Mouse (Mus musculus) regulatory T cell (primary cell): Measurements from ENCODE around the gene Grap2.
"Not testable (repeated sequence)": the region's sequence is repeated elsewhere in the genome, so short reads cannot be mapped to it uniquely, and the experiment has no call there.

ENCODE experiments used
- in situ Hi-C: fragments of 300-600 bp; cut with MboI, MseI; formaldehyde crosslinking; loops from one replicate; pipeline ENCODE4 v1.15.1; 2025; ENCODE audit warnings: high pct_unique_total_duplicates

Grap2 gene

DNA sequence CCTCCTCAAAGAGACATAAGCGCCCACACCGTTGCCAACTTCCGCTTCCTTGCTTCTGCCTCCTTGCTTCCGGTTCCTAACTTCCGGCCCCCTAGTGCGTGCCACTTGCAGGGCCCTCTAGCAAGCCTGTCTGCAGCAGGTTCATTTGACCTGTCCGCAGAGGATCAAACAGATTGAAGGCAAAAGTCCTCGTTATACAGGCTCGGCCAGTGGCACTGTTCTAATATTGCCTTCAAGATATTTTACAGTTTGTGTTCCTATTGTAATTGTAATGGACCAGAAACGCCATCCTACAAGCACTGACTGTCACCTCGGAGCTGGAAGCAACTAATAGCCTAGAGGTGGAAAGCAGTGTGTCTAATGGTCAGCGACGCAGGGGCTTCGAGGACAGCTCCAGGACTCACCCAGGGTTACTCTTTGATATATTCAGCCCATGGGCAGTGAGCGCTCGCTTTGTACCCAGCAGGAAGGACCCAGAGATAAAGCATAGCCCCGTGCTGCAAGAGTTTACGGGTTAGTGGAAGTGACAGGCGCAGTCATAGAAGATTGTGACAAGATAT lies 7.2 kb upstream of the Grap2 start, which contains the start of gene Enthd1:
Gene Enthd1 (minus strand): TSS at position 51 of the 560 bp plus-strand sequence.
- in situ Hi-C loops = loop anchor here (25.0 kb wide), 1 partner anchor 1297 kb away; the partner anchor contains the start of genes Aco2, Phf5a and Tob2

DNA sequence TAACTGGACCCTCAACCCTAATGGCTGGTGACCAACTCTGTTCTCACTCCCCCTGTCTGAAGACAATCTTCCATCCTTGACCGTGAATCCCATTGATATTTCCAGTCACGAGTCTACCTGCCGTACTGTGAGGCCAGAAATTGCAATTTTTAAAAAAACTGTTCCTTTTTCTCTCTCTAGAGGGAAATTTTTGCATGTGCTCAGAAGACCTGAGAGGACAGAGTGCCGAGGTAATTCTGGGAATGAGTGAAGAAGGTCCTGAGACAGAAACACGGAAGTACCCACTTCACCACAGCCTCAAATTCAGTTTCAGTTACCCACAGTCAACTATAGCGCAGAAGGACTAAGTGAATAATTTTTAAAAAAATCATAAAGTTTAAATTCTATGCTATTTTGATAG lies 5.7 kb upstream of the Grap2 start:
- in situ Hi-C loops = loop anchor here (25.0 kb wide), 1 partner anchor 1296 kb away; the partner anchor contains the start of genes Aco2, Phf5a and Tob2

DNA sequence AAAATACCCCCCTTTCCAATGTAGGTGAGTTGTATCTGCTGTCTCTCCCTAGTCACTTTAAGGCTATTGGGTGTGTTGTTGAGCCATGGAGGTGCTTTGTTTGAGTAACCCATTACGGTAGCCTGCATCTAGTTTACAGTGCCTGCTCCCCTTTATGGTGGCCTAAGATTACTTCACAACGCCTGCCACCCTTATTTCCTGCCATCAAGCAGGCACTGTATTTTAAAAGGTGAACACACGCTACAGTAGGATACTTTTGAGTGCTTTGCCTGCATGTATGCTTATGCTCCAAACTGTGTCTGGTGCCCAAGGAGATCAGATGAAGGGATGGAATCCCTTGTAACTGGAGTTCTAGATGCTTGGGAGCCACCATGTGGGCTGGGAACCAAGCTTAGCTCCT lies 5.3 kb upstream of the Grap2 start:
- in situ Hi-C loops = loop anchor here (25.0 kb wide), 1 partner anchor 1295 kb away; the partner anchor contains the start of genes Aco2, Phf5a and Tob2

DNA sequence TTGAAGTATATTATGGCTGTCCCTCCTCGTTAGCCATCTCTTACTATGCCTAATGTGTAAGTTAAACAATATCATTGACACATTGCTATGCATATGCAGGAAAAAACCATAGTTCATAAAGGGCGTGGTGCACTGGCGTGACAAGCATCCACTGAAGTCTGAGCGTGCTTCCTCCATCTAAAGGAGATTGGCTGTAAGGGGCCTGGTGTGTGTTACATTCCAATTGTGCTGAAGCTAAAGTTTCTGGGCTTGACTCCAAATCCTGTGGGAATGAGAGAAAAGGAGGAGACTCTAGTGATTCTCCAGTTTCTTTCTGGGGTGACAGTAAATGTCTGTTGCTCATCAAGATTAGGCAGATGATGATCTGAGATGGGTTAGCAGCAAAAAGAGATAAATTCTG lies 4.7 kb upstream of the Grap2 start:
- in situ Hi-C loops = loop anchor here (25.0 kb wide), 1 partner anchor 1295 kb away; the partner anchor contains the start of genes Aco2, Phf5a and Tob2

DNA sequence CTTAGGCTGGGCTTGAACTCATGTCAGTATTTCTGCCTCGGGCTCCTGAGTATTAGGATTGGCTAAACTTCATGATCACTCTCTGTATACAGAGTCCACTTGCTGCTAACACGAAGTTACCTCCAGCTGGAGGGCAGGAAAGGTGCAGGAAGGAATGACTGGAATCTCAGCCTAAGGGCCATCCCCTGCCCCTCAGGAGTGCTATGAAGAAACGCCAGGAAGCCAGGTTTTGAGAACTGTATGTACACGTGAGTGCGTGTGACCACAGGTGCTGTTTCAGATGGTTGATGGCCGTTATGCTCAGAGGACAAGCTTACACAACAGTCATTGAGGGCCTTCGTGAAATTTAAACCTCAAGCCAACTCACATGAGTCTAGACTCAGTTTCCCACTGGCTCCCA lies 3.2 kb upstream of the Grap2 start:
- in situ Hi-C loops = loop anchor here (25.0 kb wide), 1 partner anchor 1293 kb away; the partner anchor contains the start of genes Aco2, Phf5a and Tob2

DNA sequence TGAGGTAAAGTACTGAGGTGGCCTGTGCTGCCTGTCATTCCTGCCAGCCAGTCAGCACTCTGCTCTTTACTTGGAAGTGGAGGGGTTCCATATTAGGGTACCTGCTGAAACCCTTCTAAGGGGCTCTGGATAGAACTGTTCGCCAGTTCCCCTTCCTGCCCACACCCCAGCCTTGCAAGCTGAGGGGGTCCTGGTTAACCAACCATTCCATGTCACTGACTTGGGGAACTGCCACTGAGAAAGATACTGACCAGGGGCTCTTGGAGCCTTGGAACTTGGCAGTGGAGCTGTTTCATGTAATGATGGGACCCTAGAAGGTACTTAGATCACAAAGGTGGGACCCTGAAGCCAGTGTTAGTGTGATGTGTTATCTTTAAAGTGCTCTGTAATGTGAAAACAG lies 2.2 kb upstream of the Grap2 start:
- in situ Hi-C loops = loop anchor here (25.0 kb wide), 1 partner anchor 1292 kb away; the partner anchor contains the start of genes Aco2, Phf5a and Tob2

DNA sequence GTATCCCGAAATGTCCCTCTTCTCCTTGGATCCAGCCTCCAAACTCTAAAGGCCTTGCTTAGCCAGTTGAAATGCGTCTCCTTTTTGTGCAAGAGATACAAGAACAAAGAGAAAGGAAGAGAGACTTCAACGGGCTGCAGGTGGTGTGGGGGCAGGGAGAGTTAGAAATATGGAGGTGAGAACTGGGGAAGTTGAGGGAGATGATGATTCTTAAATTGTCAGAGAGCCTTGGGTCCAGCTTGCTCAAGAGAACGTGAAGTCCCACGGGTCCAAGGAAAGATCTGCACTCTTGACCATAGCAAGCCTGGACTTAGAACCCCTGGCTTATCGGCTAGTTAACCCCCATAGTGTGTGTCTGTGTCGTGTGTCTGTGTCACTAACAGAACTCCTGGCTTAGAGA lies 783 bp upstream of the Grap2 start:
- in situ Hi-C loops = loop anchor here (25.0 kb wide), 1 partner anchor 1291 kb away; the partner anchor contains the start of genes Aco2, Phf5a and Tob2

DNA sequence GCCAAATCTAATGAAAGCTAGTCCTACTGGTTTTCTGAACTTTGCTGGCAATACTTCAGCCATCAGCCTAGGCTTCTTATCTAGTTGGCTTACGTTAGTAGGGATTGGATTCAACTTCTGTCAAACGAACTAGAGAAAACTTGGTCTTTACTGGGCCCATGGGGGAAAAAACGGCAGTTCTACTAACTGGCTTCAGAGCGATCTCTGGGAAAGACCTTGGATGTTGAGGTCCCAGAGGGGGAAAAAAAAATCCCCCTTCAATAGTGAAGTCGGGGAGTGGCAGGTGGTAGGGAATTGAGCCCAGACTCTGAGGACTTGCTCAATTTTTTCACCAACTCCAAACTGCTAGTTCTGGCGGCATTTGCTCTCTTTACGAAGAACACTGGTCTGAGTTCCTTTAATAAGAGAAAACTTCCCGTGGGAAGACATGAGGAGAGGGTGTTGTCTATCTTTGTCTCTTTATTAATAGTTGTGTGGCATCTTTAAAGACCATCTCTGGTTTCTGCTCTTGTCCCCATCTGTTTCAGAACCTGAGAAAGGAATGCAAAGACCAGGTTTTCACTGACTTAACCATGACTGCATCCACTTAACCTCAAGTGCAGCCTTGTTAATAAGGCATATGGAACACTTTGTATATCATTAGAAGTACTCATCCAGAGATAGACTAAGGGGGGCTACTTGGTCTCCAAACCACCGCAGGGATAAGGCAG lies 572 bp downstream of the Grap2 start:
- in situ Hi-C loops = loop anchor here (25.0 kb wide), 1 partner anchor 1289 kb away; the partner anchor contains the start of genes Aco2, Phf5a and Tob2

DNA sequence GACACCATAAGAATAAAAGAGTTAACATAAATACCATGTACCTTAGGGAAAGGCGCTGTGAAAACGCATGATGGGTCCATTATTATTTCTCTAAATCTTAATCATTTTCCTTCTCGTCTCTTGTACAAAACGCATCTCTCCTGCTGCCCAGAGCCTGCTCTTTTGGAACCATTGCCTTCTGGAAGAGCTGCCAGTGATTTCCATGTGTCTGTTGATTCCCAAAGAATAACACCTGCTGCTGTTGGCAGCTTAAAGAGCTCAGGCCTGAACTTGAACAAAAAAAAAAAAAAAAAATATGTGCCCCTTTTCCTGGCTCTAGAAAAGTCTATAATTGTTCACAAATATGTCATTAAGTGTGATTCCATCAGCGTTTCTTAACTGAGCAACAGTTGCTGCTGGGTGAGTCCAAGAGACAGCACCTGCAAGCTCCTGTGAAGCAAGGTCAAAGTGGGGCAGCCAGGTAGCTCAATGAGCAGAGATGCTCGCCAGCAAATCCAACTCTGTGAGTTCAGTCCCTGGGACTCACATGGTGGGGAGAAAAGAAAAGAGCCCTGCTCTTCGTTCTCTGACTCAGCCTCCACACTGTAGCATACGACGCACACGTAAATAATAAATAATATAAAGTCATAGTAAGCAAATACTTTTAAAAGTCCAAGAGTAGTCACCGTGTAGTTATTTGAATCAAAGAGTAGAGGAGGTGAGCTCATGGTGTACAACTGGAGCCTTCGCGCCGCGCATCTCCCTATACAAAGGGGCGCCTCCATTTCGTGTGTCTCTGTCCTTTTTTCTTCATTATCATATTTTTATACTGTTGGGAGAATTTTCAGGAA lies 2.0 kb downstream of the Grap2 start:
- in situ Hi-C loops = loop anchor here (5.0 to 25.0 kb wide), 2 partner anchors 38 to 1288 kb away; partner anchors contain the start of genes Aco2, Phf5a and Tob2

DNA sequence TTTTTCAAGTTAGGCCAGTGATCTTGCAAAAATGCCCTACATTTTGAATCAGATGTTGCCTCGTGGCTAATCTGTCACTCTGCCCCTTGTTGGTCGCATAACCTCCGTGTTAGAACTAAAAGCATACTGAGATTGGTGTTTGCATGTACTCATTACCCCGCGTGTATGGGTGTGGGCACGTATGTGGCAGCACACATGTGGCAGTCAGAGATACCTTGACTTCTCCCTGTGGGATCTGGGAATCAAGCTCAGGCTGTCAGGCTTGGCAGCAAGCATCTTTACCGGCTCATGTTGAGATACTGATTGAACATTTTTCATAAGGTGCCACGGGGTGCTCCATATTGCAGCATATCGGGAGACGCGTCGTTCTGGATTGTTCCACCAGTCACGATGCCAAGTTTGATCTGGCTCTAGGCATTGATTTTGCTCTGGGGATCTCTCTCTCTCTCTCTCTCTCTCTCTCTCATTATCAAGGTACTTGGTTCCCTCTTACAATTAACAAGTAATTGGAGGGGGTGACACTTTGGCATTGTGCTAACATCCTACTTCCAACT lies 3.5 kb downstream of the Grap2 start:
- in situ Hi-C loops = loop anchor here (5.0 kb wide), 1 partner anchor 36 kb away; no protein-coding TSS in a partner anchor

DNA sequence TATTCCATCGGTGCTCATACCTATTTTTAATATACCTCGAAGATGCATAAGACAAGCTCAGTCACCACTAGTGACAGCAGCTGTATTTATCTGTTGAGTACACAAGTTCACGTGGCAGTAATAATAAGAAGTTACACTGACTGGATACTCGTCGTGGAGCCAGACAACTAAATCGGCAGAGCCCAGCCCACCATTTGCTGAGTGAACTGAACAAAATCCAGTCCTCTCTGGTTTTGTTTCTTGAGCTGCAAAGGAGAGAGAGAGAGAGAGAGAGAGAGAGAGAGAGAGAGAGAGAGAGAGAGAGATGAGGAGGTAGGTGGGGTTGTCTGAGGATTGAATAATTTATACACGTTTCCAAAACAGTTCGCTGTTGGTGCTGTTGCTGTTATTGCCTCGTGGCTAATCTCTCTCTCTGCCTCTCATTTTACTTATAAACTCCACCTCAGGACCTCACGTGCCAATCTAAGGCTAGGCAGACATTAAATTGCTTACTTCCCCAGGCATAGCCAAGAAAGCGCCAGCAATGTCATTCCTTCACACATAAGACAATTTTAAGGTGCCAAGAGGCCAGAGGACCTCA lies 4.1 kb downstream of the Grap2 start:
- in situ Hi-C loops = loop anchor here (5.0 kb wide), 1 partner anchor 36 kb away; no protein-coding TSS in a partner anchor

DNA sequence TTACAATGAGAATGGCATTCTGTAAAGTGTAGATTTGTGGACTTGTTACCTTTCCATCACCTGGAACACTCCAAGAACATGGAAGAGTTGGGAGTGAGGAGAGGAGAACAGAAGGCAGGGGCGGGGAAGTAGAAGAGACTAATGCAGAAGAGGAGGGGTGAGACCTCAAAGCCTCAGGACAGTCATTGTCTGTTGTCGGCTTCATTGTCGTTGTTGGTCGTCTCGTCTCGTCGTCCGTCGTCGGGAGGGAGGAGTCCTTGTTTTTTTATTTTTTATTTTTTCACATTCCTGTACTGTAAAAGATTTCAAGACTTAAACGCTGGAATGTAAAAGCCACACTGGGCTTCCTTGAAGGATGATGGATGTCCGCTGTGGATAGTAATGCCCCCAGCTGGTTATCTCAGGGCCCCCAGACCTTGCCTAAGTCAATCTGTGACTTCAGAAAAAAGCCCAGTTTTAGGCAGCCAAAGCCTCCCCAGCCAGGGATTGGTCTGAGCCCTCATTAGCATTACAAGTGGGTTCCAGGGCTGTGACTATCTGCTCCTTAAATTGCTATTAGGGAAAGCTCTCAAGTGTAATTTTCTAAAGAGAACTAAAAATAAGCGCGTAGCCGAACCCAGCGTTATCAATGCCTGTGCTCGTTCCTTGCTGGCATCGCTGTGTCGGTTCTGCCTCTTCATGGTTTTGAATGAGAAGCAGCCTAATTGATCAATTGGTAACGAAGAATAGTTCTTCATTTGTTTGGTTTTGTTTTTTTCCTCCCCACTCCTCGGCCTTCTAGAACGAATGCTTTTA lies 5.0 kb downstream of the Grap2 start:
- in situ Hi-C loops = loop anchor here (5.0 kb wide), 1 partner anchor 35 kb away; no protein-coding TSS in a partner anchor

DNA sequence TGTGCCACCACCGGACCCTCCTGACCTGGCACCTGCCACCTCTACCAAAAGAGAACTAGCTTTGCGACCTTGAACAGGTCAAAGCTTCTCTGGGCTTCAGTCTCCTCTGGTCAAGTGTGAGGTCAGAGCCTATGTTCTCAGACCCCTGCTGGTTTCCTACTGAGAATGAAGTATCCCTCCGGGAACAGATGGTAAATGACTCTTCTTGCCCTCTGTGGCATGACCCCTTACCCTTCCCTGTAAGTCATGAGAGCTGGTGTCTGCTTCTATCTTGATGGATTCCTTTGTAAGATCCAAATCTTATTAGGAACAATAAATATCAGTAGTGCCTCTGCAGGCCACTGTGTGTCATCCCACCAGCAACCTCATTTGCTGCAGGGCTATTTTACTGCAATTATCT lies 6.7 kb downstream of the Grap2 start:
- in situ Hi-C loops = loop anchor here (5.0 kb wide), 1 partner anchor 33 kb away; no protein-coding TSS in a partner anchor

DNA sequence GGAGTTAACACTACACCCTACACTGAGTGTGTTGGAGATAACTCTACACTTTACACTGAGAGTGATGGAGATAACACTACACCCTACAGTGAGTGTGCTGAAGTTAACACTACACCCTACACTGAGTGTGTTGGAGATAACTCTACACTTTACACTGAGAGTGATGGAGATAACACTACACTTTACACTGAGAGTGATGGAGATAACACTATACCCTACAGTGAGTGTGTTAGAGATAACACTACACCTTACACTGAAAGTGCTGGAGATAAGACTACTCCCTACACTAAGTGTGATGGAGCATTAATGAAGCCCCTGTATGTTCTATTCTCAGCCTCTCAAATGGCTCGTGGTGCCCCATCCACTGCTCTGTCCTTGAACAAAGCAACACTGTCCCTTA lies 8.2 kb downstream of the Grap2 start:
- in situ Hi-C loops = not testable (repeated sequence)

DNA sequence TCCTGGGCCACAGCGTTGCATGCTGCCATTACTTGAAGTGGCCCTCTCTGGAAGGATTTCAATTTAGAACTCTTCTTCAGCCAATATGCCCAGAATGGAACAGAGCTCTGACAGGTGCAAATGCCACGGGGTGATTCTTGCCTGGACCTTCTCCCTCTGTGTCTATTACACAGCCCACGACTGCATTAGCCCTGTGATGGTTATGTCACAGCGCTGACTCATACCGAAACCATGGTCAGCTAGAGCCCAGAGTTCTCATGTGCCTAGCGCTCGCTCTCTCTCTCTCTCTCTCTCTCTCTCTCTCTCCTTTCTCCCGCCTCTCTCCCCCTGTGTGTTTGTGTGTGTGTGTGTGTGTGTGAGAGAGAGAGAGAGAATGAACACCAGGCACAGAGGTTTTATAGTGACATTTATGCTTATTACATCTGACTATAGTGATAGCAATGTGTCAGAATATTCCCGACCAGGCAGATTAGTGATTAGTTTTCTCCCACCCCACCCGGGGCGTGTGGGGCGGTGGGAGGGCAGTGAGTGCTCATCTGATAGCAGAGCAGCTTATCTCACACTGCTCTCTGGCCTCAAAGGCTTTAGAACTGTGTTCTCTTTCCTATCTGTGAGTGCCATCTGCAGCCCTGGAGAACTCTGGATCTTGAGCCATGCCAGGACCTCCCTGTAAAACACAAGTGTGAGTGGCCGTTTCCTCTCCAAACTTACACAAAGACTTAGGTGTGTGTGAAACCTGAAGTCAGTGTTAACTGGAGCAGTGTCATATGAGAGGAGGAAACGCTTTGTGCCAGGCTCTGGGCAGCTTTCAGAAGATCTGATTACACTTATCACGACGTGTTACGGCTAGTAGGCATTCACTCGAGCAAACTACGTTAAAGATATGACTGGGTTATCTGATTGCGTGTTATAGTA lies 10.4 kb downstream of the Grap2 start:
- in situ Hi-C loops = no loop called here

DNA sequence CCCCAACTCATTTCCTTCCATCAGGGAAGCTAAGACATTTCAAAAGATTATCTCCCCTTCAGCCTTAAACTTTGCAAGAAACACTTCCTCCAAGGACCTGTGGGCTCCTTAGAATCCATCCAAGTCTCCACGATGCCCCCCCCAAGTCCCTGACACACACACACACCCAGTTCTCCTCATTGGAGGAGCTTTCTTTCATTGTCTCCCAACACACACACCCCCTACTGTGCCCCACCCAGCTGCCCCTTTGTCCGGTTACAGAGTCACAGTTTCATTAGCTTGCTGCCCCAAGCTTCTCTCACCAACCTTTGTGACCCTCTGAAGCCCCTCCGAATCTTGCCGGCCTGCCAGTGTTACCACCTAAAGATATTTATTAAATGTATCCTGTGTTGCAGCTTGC lies 13.9 kb downstream of the Grap2 start:
- in situ Hi-C loops = no loop called here

DNA sequence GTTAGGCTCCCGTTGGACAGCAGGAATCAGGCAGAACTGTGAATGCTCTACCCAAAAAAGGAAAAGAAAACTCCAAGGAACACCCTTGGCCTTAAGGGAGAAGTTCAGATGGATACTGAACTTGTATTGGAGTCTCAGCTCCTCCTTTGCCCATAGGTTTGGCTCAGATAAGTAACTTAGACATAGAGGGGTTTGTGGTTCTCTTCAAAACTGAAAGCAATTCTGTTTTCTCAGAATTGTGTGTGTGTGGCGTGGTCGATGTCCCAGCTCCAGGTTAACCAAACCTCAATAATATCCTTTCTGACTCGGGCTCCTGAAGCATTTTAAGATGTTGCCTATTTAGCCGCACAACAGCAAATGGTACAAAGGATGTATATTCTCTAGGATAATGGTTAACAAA lies 18.2 kb downstream of the Grap2 start:
- in situ Hi-C loops = no loop called here

DNA sequence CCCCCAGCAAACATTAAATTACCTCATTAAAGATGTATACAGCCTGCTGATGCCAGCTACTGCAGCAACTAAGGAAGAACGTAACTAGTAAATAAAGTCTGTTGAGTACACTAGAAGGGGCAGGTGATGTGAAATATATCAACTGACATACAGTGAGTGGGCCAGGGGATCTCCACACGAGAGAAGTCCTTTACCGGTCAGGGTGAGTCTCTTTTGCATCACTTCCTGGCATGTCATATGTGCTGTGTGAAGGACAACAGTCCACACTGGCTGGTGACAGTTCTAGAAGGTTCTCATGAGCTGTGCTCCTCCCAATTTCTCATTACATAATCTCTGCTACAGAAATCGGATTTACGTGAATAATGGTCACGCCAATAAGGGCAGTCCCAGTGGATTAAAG lies 20.3 kb downstream of the Grap2 start:
- in situ Hi-C loops = no loop called here

DNA sequence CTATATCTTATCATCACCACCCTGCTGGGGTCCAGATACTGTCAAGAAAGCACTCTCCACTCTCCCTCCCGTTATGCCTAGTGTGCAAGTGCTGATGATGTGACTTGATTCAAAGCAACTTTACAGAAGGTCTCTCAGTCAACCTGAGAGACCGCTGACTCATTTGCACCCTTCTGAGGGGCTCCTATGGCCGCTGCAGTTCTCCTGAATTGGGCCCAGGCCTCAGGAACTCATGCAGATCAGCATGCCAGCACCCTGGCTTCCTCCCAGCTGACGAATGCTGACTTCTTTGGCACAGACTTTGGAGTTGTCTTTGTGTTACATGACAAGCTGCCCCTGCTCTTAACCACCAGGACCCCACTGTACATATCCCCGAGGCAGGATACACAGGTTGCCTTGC lies 21.5 kb downstream of the Grap2 start:
- in situ Hi-C loops = no loop called here
